Mouse (Mus musculus) left cerebral cortex, adult 11 months (tissue): ENCODE data around the gene Igflr1.

Experiments used
- DNase-seq: peaks from one replicate; pipeline ENCODE4 v3.0.0; 2022; ENCODE audit warnings: low spot score

Gene Igflr1

GRCm38 (mm10) chr7:30553810-30554584, 11.2 kb upstream of the Igflr1 start:
- DNase-seq: no peak

DNA sequence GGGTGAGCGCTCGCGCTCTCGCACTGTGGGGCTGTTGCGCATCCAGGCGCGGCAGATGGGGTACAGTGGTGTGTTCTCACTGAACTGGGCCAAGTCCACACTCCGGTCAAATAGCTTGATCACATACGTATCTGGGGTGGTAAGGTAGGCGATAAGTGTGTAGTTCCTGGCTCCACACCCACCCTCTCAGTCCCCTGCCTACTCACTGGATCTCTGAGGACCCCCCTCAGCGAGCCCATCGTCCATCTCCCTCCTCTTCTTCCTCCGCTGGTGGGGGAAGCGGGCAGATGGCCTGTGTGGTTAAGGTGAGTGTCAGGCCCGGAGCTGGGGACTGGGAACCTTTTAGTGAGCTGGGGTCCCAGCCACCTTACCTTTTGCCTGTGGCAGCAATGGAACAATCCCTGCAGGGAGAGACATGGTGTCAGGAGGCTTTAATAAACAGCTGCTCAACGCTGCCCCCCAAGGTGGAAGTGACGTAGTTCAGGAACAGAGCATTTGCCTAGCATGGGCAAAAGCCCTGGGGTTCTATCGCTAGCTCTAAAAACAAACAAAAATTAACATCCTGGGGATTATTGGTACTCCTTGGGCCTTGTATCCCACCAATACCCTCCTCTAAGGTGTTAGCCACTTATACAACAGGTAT, 8.2 kb upstream of the Igflr1 start:
- no peak for DNase-seq

GRCm38 (mm10) chr7:30557901-30558514, 7.2 kb upstream of the Igflr1 start:
- no peak for DNase-seq

- no peak for DNase-seq
These were observed 6.4 kb upstream of the Igflr1 start for GRCm38 (mm10) chr7:30558656-30559442.

DNA sequence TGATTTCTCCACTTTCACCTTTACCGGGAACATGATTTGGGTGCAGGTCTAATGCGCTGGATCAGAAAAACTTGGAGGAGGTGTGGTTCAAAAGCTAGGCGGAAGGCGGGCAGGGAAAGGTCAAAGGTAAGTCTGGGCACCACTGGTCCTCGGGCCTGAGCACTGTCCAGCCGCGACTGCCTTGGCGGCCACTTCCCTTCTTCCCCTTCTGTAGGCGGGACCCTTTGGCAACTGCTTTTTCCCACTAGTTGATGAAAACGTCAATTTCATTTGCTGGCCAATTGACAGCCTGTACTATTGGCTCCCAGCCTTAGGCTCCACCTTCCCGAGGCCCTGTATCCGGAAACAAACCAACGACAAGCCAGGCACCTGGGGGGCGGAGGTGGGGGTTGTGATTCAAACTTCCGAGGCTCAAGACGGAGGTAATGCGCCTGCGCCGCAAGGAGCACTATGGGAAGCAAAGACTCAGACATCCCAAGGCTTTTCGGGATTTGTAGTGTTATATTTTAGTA, 5.7 kb upstream of the Igflr1 start, which contains the start of gene Lin37:
Gene Lin37 (minus strand): TSS at position 396 of the 512 bp plus-strand sequence.
- peak; percentile 98 for DNase-seq

DNA sequence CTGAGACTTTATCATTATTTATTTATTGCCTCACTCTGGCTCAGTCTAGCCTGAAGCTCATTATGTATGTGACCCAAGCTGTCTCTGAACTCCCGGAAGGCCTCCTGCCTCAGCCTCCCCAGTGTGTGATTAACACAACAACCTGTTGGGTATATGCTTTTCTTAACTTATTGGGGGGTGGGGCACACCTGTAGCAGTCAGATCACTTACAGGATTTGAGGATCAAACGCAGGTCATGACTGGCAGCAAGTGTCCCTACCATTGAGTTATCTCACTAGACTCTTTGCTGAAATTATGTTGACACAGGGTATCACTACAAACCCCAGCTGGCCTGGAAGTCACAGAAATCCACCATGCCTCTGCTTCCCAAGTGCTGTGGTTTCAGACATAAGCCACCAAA, 4.9 kb upstream of the Igflr1 start:
- no peak for DNase-seq

DNA sequence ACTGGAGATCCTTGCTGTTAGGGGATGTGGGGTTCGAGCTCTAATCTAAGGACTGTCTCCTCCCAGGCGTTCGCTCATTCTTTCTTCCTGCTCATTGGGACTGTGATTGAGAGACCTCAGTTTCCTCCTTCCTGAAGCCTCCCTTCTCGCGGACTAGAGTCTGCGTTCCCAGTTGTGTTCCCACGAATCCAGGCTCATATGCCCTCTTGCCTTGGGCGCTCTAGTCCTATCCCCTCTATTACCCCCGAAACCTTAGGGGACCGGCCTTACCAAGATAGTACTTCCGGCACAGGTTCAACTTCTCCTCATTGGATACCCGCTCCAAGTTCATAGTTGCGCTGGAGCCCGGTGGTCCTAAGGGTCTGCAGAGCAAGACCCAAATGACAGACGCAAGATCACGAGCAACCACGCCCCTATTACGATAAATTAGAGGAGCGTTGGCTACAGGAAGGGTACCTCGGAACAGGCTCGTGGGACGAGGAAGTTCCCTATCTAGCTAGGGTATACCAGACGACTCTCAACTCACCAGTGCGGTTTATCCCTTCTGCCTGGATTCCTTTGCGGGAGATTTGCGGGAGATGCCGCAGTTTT, 2.6 kb upstream of the Igflr1 start:
- no peak for DNase-seq

DNA sequence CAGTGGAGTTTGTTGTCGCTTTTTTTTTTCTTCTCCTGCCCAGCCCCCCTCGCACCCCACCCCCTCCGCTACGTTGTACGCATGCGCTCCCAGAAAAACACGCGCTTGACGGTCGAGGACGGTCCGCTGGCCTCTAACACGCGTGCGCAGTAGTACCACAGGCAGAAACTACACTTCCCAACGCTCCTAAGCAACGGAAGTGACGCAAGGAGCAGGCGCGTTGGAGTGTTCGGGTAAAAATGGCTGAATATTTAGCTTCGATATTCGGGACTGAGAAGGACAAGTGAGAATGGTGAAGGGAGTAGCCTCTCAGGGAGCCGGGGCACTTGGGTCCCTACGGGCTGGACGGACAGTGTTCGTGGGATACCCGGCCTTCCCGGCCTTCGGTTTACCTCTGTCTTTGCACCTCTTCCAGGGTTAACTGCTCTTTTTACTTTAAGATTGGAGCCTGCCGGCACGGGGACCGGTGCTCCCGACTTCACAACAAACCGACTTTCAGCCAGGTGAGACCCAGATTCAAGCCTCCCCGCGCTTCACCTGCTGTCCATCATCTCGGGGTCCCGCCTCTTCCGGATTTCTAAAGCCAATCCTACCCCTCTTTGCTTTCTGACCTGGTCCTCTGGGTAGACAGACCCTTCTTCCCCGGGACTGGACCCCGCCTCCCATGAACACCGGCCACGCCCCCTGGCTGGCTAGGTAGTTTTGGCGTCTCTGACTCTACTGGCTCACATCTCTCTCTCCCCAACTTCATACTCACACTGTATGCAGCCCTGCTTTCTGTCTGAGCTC, 1.9 kb upstream of the Igflr1 start, which contains the start of the genes U2af1l4, Gm49396 and Psenen:
Gene U2af1l4 (plus strand): TSS at position 185 of the 789 bp plus-strand sequence.
Gene Gm49396 (plus strand): TSS at position 228 of the 789 bp plus-strand sequence.
Gene Psenen (minus strand): TSS at position 511 of the 789 bp plus-strand sequence.
- peak; percentile 93 for DNase-seq

GRCm38 (mm10) chr7:30563906-30564280, 1.3 kb upstream of the Igflr1 start:
- no peak for DNase-seq

DNA sequence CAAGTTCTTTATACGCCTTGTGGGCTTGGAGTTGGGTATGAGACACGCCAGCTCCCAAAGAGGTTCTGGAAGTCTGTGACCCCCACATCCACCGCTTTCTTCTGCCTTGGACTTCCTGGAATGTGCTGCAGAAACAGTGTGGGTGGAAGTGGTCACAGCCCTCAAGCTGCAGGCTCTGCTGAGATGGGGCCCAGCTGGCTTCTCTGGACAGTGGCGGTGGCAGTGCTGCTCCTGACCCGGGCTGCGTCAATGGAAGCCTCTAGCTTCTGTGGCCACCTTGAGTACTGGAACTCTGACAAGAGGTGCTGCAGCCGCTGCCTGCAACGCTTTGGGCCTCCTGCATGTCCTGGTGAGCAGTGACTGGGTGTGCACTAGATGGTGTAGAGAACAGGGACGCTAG, 806 bp downstream of the Igflr1 start:
- DNase-seq: no peak

GRCm38 (mm10) chr7:30567555-30567954, 2.3 kb downstream of the Igflr1 start:
- no peak for DNase-seq

DNA sequence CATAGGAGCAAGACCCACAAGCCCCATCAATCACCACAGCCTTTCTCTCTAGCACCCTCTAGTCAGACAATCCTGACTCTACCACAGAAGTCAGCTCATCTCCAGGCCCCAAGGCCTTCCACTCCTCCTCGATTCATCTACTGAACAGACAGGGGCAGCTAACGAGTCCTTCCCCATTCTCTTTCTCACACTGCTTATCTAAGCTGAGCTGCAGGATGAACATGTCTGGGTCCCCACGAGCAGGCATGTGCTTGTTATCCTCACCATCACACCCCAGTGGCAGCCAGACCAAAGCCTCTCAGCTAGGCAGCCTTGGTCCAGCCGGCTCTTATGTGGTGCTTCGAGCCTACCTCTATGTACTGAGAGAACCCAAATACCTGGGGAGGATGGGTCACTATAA, 7.2 kb downstream of the Igflr1 start:
- no peak for DNase-seq

DNA sequence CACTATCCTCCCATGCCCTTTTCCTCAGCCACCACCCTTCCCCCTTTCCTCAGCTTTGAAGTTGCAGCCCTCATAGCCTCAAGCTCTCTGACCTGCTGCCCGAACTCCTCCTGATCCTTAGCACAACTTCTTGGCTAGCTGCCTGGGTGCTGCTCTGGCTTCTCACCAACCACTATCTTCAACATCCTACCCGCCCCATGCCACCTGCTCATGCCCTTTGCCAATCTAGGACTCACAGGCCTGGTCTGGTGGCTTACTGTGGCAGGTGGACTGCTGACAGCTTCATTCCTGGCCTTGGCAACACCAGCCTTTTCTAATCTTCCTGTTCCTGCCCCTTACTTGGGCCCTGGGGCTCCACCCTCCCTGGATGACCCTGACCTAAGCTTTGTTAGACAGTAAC, 7.7 kb downstream of the Igflr1 start:
- DNase-seq: no peak

- no peak for DNase-seq
These were observed 14.7 kb downstream of the Igflr1 start for GRCm38 (mm10) chr7:30579950-30580349.

- no peak for DNase-seq
These were observed 16.3 kb downstream of the Igflr1 start for GRCm38 (mm10) chr7:30581547-30581946.

DNA sequence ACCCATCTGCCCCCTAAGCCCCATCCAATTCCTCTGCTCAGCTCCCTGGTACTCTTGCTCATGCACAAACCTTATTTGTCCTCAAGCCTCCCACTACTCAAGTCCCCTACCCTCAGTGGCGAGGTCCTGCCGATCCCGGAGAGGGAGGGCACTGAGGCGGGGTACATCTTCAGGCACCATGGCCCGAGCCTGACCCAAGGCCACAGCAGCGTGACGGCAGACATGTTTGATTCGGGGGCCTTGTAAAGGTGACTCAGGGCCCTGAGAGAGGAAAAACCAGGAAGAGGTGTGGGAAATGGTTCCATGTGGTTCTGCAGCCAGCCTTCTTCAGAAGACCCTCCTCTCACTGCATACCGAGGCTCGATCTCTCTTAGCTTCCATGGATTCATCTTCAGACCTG, 19.1 kb downstream of the Igflr1 start:
- DNase-seq: no peak

DNA sequence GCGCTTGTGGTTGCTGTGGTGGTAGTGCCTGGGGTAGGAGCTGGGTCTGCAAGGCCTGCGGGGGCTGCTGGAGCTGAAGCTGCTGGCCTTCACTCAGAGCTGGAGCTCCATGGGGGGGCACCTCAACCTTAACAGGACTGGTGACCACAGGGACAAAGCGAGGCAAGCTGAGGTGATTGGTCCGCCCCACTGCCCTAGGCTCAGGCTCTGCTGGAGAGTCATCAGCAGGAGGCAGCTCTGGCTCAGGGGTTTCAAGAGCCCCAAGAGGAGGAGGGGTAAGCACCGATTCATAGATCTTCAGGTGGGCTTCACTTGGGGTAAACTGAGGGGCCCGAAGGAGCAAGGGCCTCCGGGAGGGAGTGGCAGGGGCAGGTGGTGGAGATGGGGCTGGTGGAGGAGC, 19.9 kb downstream of the Igflr1 start:
- no peak for DNase-seq

DNA sequence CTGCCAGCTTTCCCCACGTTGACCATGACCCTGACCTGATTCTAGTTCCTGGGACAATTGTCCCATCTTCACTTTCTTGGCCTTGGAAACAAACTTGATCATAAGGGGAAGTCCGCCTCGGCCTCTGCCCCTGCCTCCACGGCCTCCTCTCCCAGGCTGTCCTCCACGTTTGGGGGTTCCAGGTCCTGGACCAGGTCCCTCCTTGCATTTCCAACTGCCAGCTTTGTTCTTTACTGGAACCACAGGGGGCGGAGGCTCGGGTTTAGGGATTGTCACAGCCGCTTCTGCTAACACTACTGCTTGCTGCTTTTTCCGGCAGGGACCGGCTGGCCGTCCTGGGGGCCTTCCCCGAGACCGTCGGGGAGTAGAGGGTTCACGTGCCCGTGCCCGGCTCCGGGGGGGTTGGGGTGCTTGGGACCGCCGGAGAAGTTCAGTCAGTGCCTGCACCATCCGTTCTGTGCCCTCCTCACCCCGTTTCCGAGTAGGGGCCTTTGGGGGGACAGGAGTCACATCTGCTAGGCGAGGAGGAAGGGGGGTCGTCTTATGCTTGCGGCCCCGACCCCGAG, 21.3 kb downstream of the Igflr1 start:
- DNase-seq: no peak

GRCm38 (mm10) chr7:30587842-30588667, 22.8 kb downstream of the Igflr1 start:
- DNase-seq: no peak
